Mouse (Mus musculus): ENCODE results near the gene Prps2.
"Not testable (repeated sequence)": the region's sequence is repeated elsewhere in the genome, so short reads cannot be mapped to it uniquely, and the experiment has no call there.

The Prps2 gene

DNA sequence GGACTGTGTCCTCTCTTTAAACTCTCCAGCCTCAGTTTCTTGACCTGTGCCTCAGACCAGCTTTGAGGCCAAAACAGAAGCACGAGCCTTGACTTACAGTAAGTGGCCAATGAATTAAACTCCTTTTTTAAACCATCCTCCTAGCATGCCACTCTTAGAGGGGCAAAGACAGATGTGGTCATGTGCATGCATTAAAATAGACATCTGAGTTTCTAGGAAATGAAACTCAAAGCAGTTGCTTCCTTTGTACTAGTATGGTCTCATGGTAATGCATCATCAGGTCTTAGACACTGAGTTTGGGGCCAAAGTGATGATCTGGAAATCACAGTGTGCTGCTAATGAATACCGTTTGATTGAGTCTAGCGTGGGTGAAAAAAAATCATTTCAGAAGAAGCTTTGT, 54.0 kb downstream of the Prps2 start:
- DNase-seq (ENCODE audit: low read depth, low spot score), result no peak

DNA sequence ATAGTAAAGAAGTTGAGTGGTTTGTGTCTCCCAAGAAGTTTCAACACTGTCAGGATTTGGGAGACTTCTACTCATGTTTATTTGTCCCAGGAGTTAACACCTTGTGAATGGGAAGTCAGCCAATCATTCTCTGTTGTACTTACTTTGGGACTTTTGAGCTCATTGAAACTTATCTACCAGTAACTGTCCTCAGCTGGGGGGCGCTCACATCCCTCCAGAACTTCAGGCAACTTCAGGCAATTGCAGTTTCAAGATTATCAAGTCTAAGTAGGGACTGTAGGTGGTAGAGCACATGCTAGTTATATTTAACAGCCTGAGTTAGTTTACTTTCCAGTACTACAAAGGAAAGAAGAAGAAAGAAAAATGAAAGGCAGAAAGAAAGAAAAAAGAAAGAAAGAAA, 58.8 kb downstream of the Prps2 start:
- peak; percentile 32 for DNase-seq (ENCODE audit: low read depth, low spot score)

DNA sequence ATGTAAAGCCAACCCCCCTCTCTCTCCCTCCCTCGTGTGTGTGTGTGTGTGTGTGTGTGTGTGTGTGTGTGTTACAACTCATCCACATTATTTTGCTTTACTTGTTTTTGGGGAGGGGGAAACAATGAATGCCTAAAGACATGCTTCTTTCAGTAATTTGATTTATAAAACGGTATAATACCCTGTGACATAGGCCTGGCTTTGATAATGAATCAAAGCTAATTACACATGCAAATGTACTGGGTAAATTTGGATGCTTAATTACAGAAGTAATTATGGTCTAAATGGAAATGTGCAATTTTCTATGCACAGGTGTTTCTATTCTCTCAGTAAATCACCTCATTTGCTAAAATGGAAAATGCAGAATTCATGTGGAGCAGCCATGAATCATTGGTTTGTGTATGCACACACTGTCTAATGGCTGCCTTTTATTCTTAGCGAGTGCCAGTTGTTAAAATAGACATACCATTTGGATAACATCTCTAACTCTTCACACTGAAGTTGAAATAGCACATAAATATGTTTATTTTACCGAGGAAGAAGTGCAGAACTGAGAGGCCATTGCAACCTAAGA, 61.2 kb downstream of the Prps2 start:
- DNase-seq (ENCODE audit: low read depth, low spot score), result no peak

DNA sequence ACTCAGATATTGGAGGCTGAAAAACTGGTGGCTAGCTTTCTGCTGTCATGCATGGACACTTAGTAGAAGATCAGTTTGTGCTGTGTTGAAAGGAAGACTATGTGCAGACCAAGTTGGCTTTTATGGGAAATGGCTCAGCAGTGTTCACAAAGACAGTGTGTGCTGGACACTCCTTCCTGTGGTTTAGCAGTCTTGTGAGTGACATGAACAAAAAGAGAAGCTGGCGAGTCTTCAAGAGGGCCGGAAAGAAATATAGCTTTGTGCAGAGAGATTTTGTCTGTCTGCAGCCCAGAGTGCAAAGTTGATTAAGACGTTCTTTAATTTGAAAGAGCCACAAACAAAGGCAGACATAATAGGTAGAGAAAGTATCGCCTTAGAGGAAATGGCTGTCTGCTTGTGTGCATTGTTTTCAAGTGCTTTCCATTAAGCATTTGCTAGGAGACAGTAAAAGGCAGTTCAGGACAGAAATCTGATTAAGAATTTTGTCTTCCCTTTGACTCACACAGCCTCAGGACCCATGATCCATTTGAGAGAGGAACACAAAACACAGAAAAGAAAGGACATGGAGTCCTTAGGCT, 63.6 kb downstream of the Prps2 start:
- peak; percentile 19 for DNase-seq (ENCODE audit: low read depth, low spot score)

DNA sequence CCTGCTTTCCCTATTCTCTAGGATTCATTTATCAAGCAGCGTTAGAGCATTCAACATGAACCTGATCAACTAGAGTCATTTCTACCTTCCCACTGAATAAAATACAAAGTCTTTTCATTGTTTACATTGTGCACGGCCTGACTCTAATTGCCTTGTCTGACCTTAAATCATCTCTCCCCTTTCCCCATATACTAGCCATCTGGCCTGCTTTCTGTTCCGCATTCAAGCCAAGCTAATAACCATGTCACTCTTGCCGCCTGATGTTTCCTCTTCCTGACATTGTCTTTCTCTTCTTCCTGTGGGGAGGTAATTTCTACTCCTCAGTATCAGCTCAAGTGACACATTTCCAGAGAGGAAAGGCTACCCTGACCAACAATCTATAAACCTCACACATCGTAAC, 66.8 kb downstream of the Prps2 start:
- no peak for DNase-seq (ENCODE audit: low read depth, low spot score)

DNA sequence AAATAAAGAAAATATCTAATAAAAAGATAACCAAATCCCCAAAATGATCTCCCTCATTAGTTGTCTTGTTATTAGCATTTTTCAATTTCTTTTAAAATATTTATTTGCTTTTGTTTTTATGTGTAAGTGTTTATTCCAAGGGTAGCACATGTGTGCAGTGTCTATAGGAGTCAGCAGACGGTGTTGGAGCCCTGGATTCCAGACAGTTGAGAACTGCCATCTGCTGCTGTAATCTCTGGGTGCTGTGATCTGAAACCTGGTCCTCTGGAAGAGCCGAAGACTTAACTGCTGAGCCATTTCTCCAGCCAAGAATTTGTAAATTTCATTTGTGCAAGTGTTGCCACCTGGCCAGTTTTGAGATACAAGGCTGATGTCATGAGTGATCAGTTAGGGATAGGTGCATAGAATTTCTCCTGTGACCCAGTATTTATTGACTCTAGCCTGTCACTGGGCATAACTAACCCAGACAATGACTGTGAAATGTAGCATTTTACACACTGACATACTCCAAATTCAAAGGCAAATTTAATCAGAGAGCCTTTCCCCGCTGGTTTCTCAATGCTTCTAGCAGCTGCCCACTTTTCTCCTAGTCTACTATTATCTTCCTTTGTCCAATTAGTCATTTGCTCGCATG, 67.3 kb downstream of the Prps2 start:
- no peak for DNase-seq (ENCODE audit: low read depth, low spot score)

DNA sequence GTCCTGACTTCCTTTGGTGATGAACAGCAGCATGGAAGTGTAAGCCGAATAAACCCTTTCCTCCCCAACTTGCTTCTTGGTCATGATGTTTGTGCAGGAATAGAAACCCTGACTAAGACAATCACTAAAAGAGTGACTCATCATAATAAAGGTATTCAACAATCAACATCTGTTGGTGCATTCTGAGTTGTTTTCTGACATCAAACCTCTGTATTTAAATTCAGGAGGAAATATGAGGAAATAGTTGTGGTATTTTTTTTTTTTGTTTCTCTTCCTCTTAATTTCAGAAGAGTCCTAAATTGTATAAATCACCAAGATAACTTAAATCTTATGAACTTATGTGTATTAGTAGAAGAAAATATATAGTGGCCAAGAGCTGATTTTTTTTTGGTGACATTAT, 80.5 kb downstream of the Prps2 start:
- DNase-seq (ENCODE audit: low read depth, low spot score), result not testable (repeated sequence)
